Comparison of ENCODE assay signal across 9 mouse cellular contexts in genomic region chr1:158844604-158845003, GRCm38 (mm10).
DNase-seq lines count a peak whose midpoint lies in the region; ATAC-seq and TF ChIP-seq lines count a peak whose summit lies in the region.
"Had no signal": no experiment of that assay in that cellular context is flagged by ENCODE, and none has a peak within 500 bp of the region (broad histone marks: within the 10 kb centered on the region; RNA-seq: fewer than 3 reads in every experiment).

No protein-coding gene starts in this region.

- H3K79me2 ChIP-seq in CH12.LX (replicated peaks; ENCODE audit: control insufficient read depth, extremely low read depth, insufficient read depth, poor library complexity, severe bottlenecking) (no peaks in the 10 kb centered on the region), MEL (ENCODE audit: control insufficient read depth, insufficient read depth, low read length, poor library complexity) (no peaks in the 10 kb centered on the region)

- TF ChIP-seq EP300 in CH12.LX (IDR thresholded peaks at IDR 0.05; ENCODE audit: low read length) = no peak
- no peak for TF ChIP-seq EP300 in MEL (IDR thresholded peaks at IDR 0.05; ENCODE audit: low read depth in 1 of 2, low read length in 2 of 2)

- in situ Hi-C loops in CH12.LX (cut with MboI; ENCODE audit: low pct_ligation_motif_present, low pct_unique_long_range_greater_than_20kb, low sequenced_read_pairs) = no loop called here

- no peak for DNase-seq in kidney, adult 2 months
- no peak for DNase-seq in kidney, postnatal 14 days
- DNase-seq in CH12.LX (ENCODE audit: extremely low read depth) = peak; percentile 17
- no peak for DNase-seq in MEL (ENCODE audit: low read depth, low spot score)
- DNase-seq in forelimb bud, embryonic 11.5 days (ENCODE audit: low read depth, low spot score) = peak; percentile 14
- DNase-seq in urinary bladder, postnatal 10 days (ENCODE audit: low spot score) = no peak
- DNase-seq in ovary, postnatal 36 days (ENCODE audit: low spot score) = no peak
- DNase-seq: cerebellum, postnatal 10 days had no signal

- TF ChIP-seq RAD21 in CH12.LX (IDR thresholded peaks at IDR 0.05; ENCODE audit: low read depth, low read length) (peak; percentile 59), MEL (IDR thresholded peaks at IDR 0.05; ENCODE audit: low read depth, low read length) (peak; percentile 4; the same call in 1 of the 2 replicates)

- TF ChIP-seq POLR2A in kidney, adult 2 months (IDR thresholded peaks at IDR 0.05; ENCODE audit: low read depth, low read length) = no peak
- TF ChIP-seq POLR2A in CH12.LX (IDR thresholded peaks at IDR 0.05; ENCODE audit: low read depth, low read length) (no peak), MEL (IDR thresholded peaks at IDR 0.05; ENCODE audit: control insufficient read depth in 1 of 2, insufficient read depth in 1 of 2, low read depth in 1 of 2, low read length in 2 of 2, poor library complexity in 1 of 2) (no peak)

- H3K4me1 ChIP-seq in kidney, adult 2 months (ENCODE audit: control insufficient read depth, insufficient read depth, low read length) = no peaks in the 10 kb centered on the region
- H3K4me1 ChIP-seq in CH12.LX (ENCODE audit: control insufficient read depth in 1 of 2, insufficient read depth in 2 of 2) = no peaks in the 10 kb centered on the region
- H3K4me1 ChIP-seq in MEL (ENCODE audit: control insufficient read depth in 1 of 2, insufficient read depth in 2 of 2, low read length in 2 of 2) = no peaks in the 10 kb centered on the region
- no peaks in the 10 kb centered on the region for H3K4me1 ChIP-seq in forebrain, embryonic 15.5 days

- ATAC-seq in forebrain, embryonic 15.5 days (replicated peaks) = no peak

- no peak overlapping the region for H3K4me3 ChIP-seq in kidney, adult 2 months (ENCODE audit: insufficient read depth, low read depth, low read length)
- H3K4me3 ChIP-seq in CH12.LX (replicated peaks in 1 of 3; ENCODE audit: low read depth in 2 of 3, low read length in 2 of 3, poor library complexity in 1 of 3) (no peak overlapping the region), MEL (ENCODE audit: control insufficient read depth in 1 of 2, insufficient read depth in 1 of 2, low read depth in 2 of 2, low read length in 2 of 2) (no peak overlapping the region)
- no peak overlapping the region for H3K4me3 ChIP-seq in forebrain, embryonic 15.5 days

- 0 out of 2 replicates have a peak, but pooled peaks have one; percentile 15 for TF ChIP-seq CTCF in kidney, adult 2 months (conservative IDR thresholded peaks at IDR 0.05; ENCODE audit: insufficient read depth, insufficient read length, low read depth, low read length)
- peak; percentile 21 to 61; a peak in 2 of 4 replicates for TF ChIP-seq CTCF in CH12.LX (conservative IDR thresholded peaks at IDR 0.05 in 1 of 2, IDR thresholded peaks at IDR 0.05 in 1 of 2; ENCODE audit: low read depth in 2 of 2, low read length in 2 of 2)
- TF ChIP-seq CTCF in MEL (IDR thresholded peaks at IDR 0.05 in 2 of 3, conservative IDR thresholded peaks at IDR 0.05 in 1 of 3; ENCODE audit: control insufficient read depth in 1 of 3, insufficient read depth in 1 of 3, low read depth in 2 of 3, low read length in 3 of 3, poor library complexity in 1 of 3, severe bottlenecking in 1 of 3) = no peak; a peak in 1 of 6 replicates

- no peaks in the 10 kb centered on the region for H3K36me3 ChIP-seq in kidney, adult 2 months (ENCODE audit: control insufficient read depth, insufficient read depth, low read length)
- H3K36me3 ChIP-seq in CH12.LX (replicated peaks in 1 of 2; ENCODE audit: control insufficient read depth in 1 of 2, insufficient read depth in 1 of 2, low read length in 1 of 2) (no peaks in the 10 kb centered on the region), MEL (ENCODE audit: control insufficient read depth in 1 of 2, insufficient read depth in 2 of 2, low read length in 2 of 2) (no peaks in the 10 kb centered on the region)
- H3K36me3 ChIP-seq in forebrain, embryonic 15.5 days = no peaks in the 10 kb centered on the region

- no peak overlapping the region for H3K4me2 ChIP-seq in CH12.LX (ENCODE audit: insufficient read depth, low read depth, poor library complexity, severe bottlenecking)
- H3K4me2 ChIP-seq in forebrain, embryonic 15.5 days (replicated peaks) = no peak overlapping the region

- H3K9me3 ChIP-seq in CH12.LX (replicated peaks; ENCODE audit: low read length) (no peaks in the 10 kb centered on the region), MEL (replicated peaks; ENCODE audit: insufficient read depth, low read length) (no peaks in the 10 kb centered on the region)
- no peaks in the 10 kb centered on the region for H3K9me3 ChIP-seq in forebrain, embryonic 15.5 days

- no peak overlapping the region for H3K27ac ChIP-seq in kidney, adult 2 months (ENCODE audit: insufficient read depth, low read depth, low read length)
- no peak overlapping the region for H3K27ac ChIP-seq in CH12.LX (ENCODE audit: insufficient read depth, low read depth)
- H3K27ac ChIP-seq in MEL (ENCODE audit: control insufficient read depth, low read depth, low read length) = no peak overlapping the region
- no peak overlapping the region for H3K27ac ChIP-seq in forebrain, embryonic 15.5 days (replicated peaks)

- no peak overlapping the region for H3K9ac ChIP-seq in CH12.LX (ENCODE audit: insufficient read depth, low read depth)
- no peak overlapping the region for H3K9ac ChIP-seq in MEL (ENCODE audit: control insufficient read depth, low read depth, low read length, poor library complexity, severe bottlenecking)
- no peak overlapping the region for H3K9ac ChIP-seq in forebrain, embryonic 15.5 days (replicated peaks)

- 55% methylated on average over 10 of the region's 10 CpGs for WGBS in kidney, adult 2 months
- WGBS in forebrain, embryonic 15.5 days = 68% methylated on average over 10 of the region's 10 CpGs

- dilution Hi-C loops in CH12.LX (cut with MboI; ENCODE audit: extremely low pct_ligation_motif_present, extremely low pct_unique_long_range_greater_than_20kb, low sequenced_read_pairs) = no loop called here

- H3K27me3 ChIP-seq in kidney, adult 2 months (replicated peaks; ENCODE audit: control insufficient read depth, insufficient read depth, low read length) = no peaks in the 10 kb centered on the region
- no peaks in the 10 kb centered on the region for H3K27me3 ChIP-seq in CH12.LX (replicated peaks)
- H3K27me3 ChIP-seq in MEL (ENCODE audit: control insufficient read depth in 1 of 2, insufficient read depth in 2 of 2, low read length in 2 of 2) = no peaks in the 10 kb centered on the region
- H3K27me3 ChIP-seq in forebrain, embryonic 15.5 days = no peaks in the 10 kb centered on the region

TF ChIP-seq in CH12.LX, 34 proteins besides CTCF, POLR2A, EP300 and RAD21:
- TF ChIP-seq E2F4 (IDR thresholded peaks at IDR 0.05; ENCODE audit: insufficient replicate concordance, low read depth, low read length) (no peak), SMC3 (IDR thresholded peaks at IDR 0.05; ENCODE audit: low read depth, low read length) (peak; percentile 53)
TF ChIP-seq in CH12.LX: peak in this region for 1.

TF ChIP-seq in MEL, 35 proteins besides CTCF, POLR2A, EP300 and RAD21:
- TF ChIP-seq TCF12 (IDR thresholded peaks at IDR 0.05; ENCODE audit: low read depth, low read length) (no peak), GABPA (IDR thresholded peaks at IDR 0.05; ENCODE audit: low read depth, low read length) (no peak), ELF1 (IDR thresholded peaks at IDR 0.05; ENCODE audit: low read depth, low read length) (no peak), ETS1 (IDR thresholded peaks at IDR 0.05; ENCODE audit: low read depth, low read length) (no peak), GATA1 (IDR thresholded peaks at IDR 0.05; ENCODE audit: low read depth, low read length) (no peak), RCOR1 (IDR thresholded peaks at IDR 0.05; ENCODE audit: low read depth, low read length) (no peak), SMC3 (IDR thresholded peaks at IDR 0.05; ENCODE audit: low read depth, low read length) (no peak), NELFE (IDR thresholded peaks at IDR 0.05; ENCODE audit: low read depth, low read length) (no peak), CHD1 (IDR thresholded peaks at IDR 0.05; ENCODE audit: low read depth, low read length) (no peak), MAFK (IDR thresholded peaks at IDR 0.05; ENCODE audit: borderline replicate concordance, low read depth, low read length) (no peak), POLR2AphosphoS5 (IDR thresholded peaks at IDR 0.05; ENCODE audit: borderline replicate concordance, low read depth, low read length) (no peak), CHD2 (IDR thresholded peaks at IDR 0.05; ENCODE audit: low read length) (no peak), MEF2A (IDR thresholded peaks at IDR 0.05; ENCODE audit: extremely low read depth, insufficient replicate concordance, low read depth, low read length, poor library complexity, severe bottlenecking) (no peak), USF2 (IDR thresholded peaks at IDR 0.05; ENCODE audit: borderline replicate concordance in 1 of 2, insufficient read depth in 1 of 2, low read depth in 1 of 2, low read length in 2 of 2) (no peak), ZNF384 (IDR thresholded peaks at IDR 0.05; ENCODE audit: low read depth, low read length) (no peak), UBTF (IDR thresholded peaks at IDR 0.05; ENCODE audit: borderline replicate concordance, insufficient read depth, low read depth, low read length) (no peak), MAX (IDR thresholded peaks at IDR 0.05; ENCODE audit: low read length) (no peak), HCFC1 (IDR thresholded peaks at IDR 0.05; ENCODE audit: low read depth, low read length) (no peak), POLR2AphosphoS2 (IDR thresholded peaks at IDR 0.05; ENCODE audit: low read length) (no peak), ZMIZ1 (IDR thresholded peaks at IDR 0.05; ENCODE audit: low read depth, low read length) (no peak)

Comparison
In these comparisons a context has a peak if more than half of its experiments do, and no peak if none do; other contexts are left out.
1. DNase-seq: peak in CH12.LX (single experiment) and forelimb bud, embryonic 11.5 days (single experiment); none in kidney, adult 2 months (single experiment), kidney, postnatal 14 days (single experiment), MEL (single experiment), urinary bladder, postnatal 10 days (single experiment) and ovary, postnatal 36 days (single experiment).
2. CTCF ChIP-seq: peak in kidney, adult 2 months (single experiment) and CH12.LX (2 of 2); none in MEL (0 of 3).